Mouse (Mus musculus) layer of hippocampus, postnatal 36 days (tissue): ENCODE results near the gene Ccdc13. TPM values are rescaled to one million over a fixed set of nuclear protein-coding genes. Genes with fewer than 3 reads are reported as not detected.

ENCODE experiments used
- DNase-seq, 2 experiments: peaks; one replicate each; pipeline ENCODE4 v3.0.0; 2022
- total RNA-seq, 2 experiments: library from RNA; stranded (reverse); gene quantifications; 2 replicates each; pipeline ENCODE4 v1.2.3; 2021

Gene Ccdc13
- total RNA-seq, 2 experiments from 2014 or later, result 7.5 to 9.7 TPM

GRCm38 (mm10) chr9:121846526-121847118 lies 7.4 kb upstream of the Ccdc13 start:
- DNase-seq, result no peak

- DNase-seq, result no peak
Observed at GRCm38 (mm10) chr9:121842914-121843313, 3.7 kb upstream of the Ccdc13 start.

- DNase-seq, result no peak
Observed at GRCm38 (mm10) chr9:121839622-121839965, 333 bp upstream of the Ccdc13 start.

- no peak for DNase-seq
Observed at GRCm38 (mm10) chr9:121838008-121838407, 1.3 kb downstream of the Ccdc13 start.

GRCm38 (mm10) chr9:121833825-121834224 lies 5.4 kb downstream of the Ccdc13 start:
- no peak for DNase-seq

- DNase-seq, result peak; percentile 71 to 81
Observed at GRCm38 (mm10) chr9:121830956-121831293, 8.3 kb downstream of the Ccdc13 start.

GRCm38 (mm10) chr9:121830243-121830955 lies 8.9 kb downstream of the Ccdc13 start:
- DNase-seq, result no peak

- no peak for DNase-seq
Observed at GRCm38 (mm10) chr9:121829270-121829992, 9.8 kb downstream of the Ccdc13 start.

GRCm38 (mm10) chr9:121828314-121828713 lies 10.9 kb downstream of the Ccdc13 start:
- no peak for DNase-seq

GRCm38 (mm10) chr9:121826356-121826755 lies 12.9 kb downstream of the Ccdc13 start:
- no peak for DNase-seq

- DNase-seq, result no peak
Observed at GRCm38 (mm10) chr9:121823991-121824390, 15.3 kb downstream of the Ccdc13 start.

- no peak for DNase-seq
Observed at GRCm38 (mm10) chr9:121823051-121823450, 16.2 kb downstream of the Ccdc13 start.

GRCm38 (mm10) chr9:121822585-121822991 lies 16.7 kb downstream of the Ccdc13 start:
- DNase-seq, result peak in 1 of 2 experiments; percentile 68

- DNase-seq, result no peak
Observed at GRCm38 (mm10) chr9:121820765-121821164, 18.5 kb downstream of the Ccdc13 start.

- DNase-seq, result no peak
Observed at GRCm38 (mm10) chr9:121819771-121820471, 19.3 kb downstream of the Ccdc13 start.

GRCm38 (mm10) chr9:121819073-121819770 lies 20.0 kb downstream of the Ccdc13 start:
- no peak for DNase-seq

- DNase-seq, result no peak
Observed at GRCm38 (mm10) chr9:121815183-121815582, 24.1 kb downstream of the Ccdc13 start.

- DNase-seq, result peak; percentile 71 to 73
Observed at GRCm38 (mm10) chr9:121810081-121810821, 29.0 kb downstream of the Ccdc13 start.

GRCm38 (mm10) chr9:121808511-121808910 lies 30.8 kb downstream of the Ccdc13 start:
- no peak for DNase-seq

- no peak for DNase-seq
Observed at GRCm38 (mm10) chr9:121807947-121808346, 31.3 kb downstream of the Ccdc13 start.

GRCm38 (mm10) chr9:121807546-121807945 lies 31.7 kb downstream of the Ccdc13 start:
- DNase-seq, result no peak

- DNase-seq, result no peak
Observed at GRCm38 (mm10) chr9:121802747-121803146, 36.5 kb downstream of the Ccdc13 start.
